Mouse (Mus musculus) midbrain, embryonic 15.5 days (tissue): ENCODE results near the gene Ptges3. TPM values are rescaled to one million over a fixed set of nuclear protein-coding genes. Genes with fewer than 3 reads are reported as not detected.
A peak's percentile ranks its signal among the peaks of the same experiment; 100 is the strongest.
"Not testable (repeated sequence)": the region's sequence is repeated elsewhere in the genome, so short reads cannot be mapped to it uniquely, and the experiment has no call there.

ENCODE experiments used
- ATAC-seq: fragments of 200-750 bp; cut with Nextera tagmentation; replicated peaks from 2 replicates; pipeline ENCODE4 v1.8.0; 2017; ENCODE audit warnings: moderate TSS enrichment
- H3K27ac ChIP-seq: fragments of 300-500 bp; sonication (generic); 2 replicates; pipeline ENCODE4 v1.5.1; 2015; ENCODE audit warnings: mild to moderate bottlenecking, inconsistent platforms
- H3K27me3 ChIP-seq: fragments of 300-500 bp; sonication (generic); replicated peaks from 2 replicates; pipeline ENCODE4 v1.6.1; 2015; ENCODE audit warnings: inconsistent platforms
- H3K36me3 ChIP-seq: fragments of 300-500 bp; sonication (generic); replicated peaks from 2 replicates; pipeline ENCODE4 v1.6.1; 2015; ENCODE audit warnings: inconsistent platforms
- H3K4me1 ChIP-seq: fragments of 300-500 bp; sonication (generic); 2 replicates; pipeline ENCODE4 v1.6.1; 2015; ENCODE audit warnings: inconsistent platforms
- H3K4me2 ChIP-seq: fragments of 300-500 bp; sonication (generic); 2 replicates; pipeline ENCODE4 v1.6.1; 2015; ENCODE audit warnings: inconsistent platforms, mild to moderate bottlenecking, moderate library complexity
- H3K4me3 ChIP-seq: fragments of 300-500 bp; sonication (generic); 2 replicates; pipeline ENCODE4 v1.5.1; 2015; ENCODE audit warnings: mild to moderate bottlenecking, inconsistent platforms
- H3K9ac ChIP-seq: fragments of 300-500 bp; sonication (generic); 2 replicates; pipeline ENCODE4 v1.6.1; 2015; ENCODE audit warnings: mild to moderate bottlenecking, inconsistent platforms
- H3K9me3 ChIP-seq: fragments of 300-500 bp; sonication (generic); 2 replicates; pipeline ENCODE4 v1.6.1; 2016; ENCODE audit warnings: inconsistent platforms
- WGBS: fragments of 180-500 bp; shearing (Covaris S2); methylation state at CpG from one replicate; pipeline ENCODE4 v1.1.7; 2015; ENCODE audit warnings: mixed read lengths; 5-methylcytosine and 5-hydroxymethylcytosine counted together
- polyA plus RNA-seq: library from polyadenylated mRNA; unstranded; fragments of >200 nt; fragmentation: Nextera tagmentation; extraction: Ambion mirVana; gene quantifications from 2 replicates; pipeline ENCODE4 v1.2.1, GENCODE M21; 2015

Gene Ptges3
- polyA plus RNA-seq, 1 experiment from 2014 or later = 372 TPM

GRCm38 (mm10) chr10:128041636-128042035 lies 17.1 kb upstream of the Ptges3 start:
- no peaks in the 10 kb centered on the region for H3K9me3 ChIP-seq
- no peaks in the 10 kb centered on the region for H3K27me3 ChIP-seq
- peaks cover 27% of the 10 kb centered on the region; the same call in 1 of the 2 replicates for H3K36me3 ChIP-seq
- H3K4me3 ChIP-seq = no peak overlapping the region
- no peak overlapping the region for H3K9ac ChIP-seq
- no peak overlapping the region for H3K4me2 ChIP-seq
- WGBS = 83% methylated on average over 4 of the region's 4 CpGs
- no peak for ATAC-seq
- H3K4me1 ChIP-seq = peaks cover 33% of the 10 kb centered on the region
- H3K27ac ChIP-seq = no peak overlapping the region

GRCm38 (mm10) chr10:128042466-128042865 lies 16.3 kb upstream of the Ptges3 start:
- Histone ChIP-seq H3K27me3 (no peaks in the 10 kb centered on the region), H3K27ac (no peak overlapping the region), H3K36me3 (peaks cover 30% of the 10 kb centered on the region), H3K4me1 (peaks cover 25% of the 10 kb centered on the region), H3K9ac (no peak overlapping the region), H3K4me3 (no peak overlapping the region), H3K9me3 (no peaks in the 10 kb centered on the region), H3K4me2 (no peak overlapping the region)
- WGBS = 88% methylated on average over 3 of the region's 3 CpGs
- ATAC-seq = no peak

GRCm38 (mm10) chr10:128043041-128043835 lies 15.5 kb upstream of the Ptges3 start:
- H3K9me3 ChIP-seq = no peaks in the 10 kb centered on the region
- no peak overlapping the region for H3K4me2 ChIP-seq
- no peak overlapping the region for H3K27ac ChIP-seq
- no peak overlapping the region for H3K9ac ChIP-seq
- no peak for ATAC-seq
- H3K36me3 ChIP-seq = peaks cover 38% of the 10 kb centered on the region
- WGBS = 63% methylated on average over 3 of the region's 3 CpGs
- H3K27me3 ChIP-seq = no peaks in the 10 kb centered on the region
- H3K4me1 ChIP-seq = peaks cover 18% of the 10 kb centered on the region
- H3K4me3 ChIP-seq = no peak overlapping the region

- H3K4me1 ChIP-seq = peaks cover 6% of the 10 kb centered on the region; the same call in 1 of the 2 replicates
- H3K9me3 ChIP-seq = no peaks in the 10 kb centered on the region
- ATAC-seq = no peak
- H3K4me3 ChIP-seq = no peak overlapping the region
- H3K36me3 ChIP-seq = peaks cover 48% of the 10 kb centered on the region
- H3K9ac ChIP-seq = no peak overlapping the region
- WGBS = 94% methylated on average over 8 of the region's 8 CpGs
- no peaks in the 10 kb centered on the region for H3K27me3 ChIP-seq
- no peak overlapping the region for H3K4me2 ChIP-seq
- H3K27ac ChIP-seq = no peak overlapping the region
Observed at GRCm38 (mm10) chr10:128048157-128048556, 10.6 kb upstream of the Ptges3 start.

GRCm38 (mm10) chr10:128049741-128050140 lies 9.0 kb upstream of the Ptges3 start:
- 0 out of 2 replicates have a peak, but pooled peaks cover 2% of the 10 kb centered on the region for H3K4me1 ChIP-seq
- no peaks in the 10 kb centered on the region for H3K27me3 ChIP-seq
- WGBS = 96% methylated on average over 2 of the region's 2 CpGs
- no peaks in the 10 kb centered on the region for H3K9me3 ChIP-seq
- H3K4me3 ChIP-seq = no peak overlapping the region
- H3K9ac ChIP-seq = no peak overlapping the region
- no peak overlapping the region for H3K27ac ChIP-seq
- H3K36me3 ChIP-seq = peaks cover 46% of the 10 kb centered on the region
- no peak for ATAC-seq
- no peak overlapping the region for H3K4me2 ChIP-seq

GRCm38 (mm10) chr10:128050355-128050754 lies 8.4 kb upstream of the Ptges3 start:
- no peak overlapping the region for H3K4me2 ChIP-seq
- WGBS = 96% methylated on average over 2 of the region's 2 CpGs
- H3K4me3 ChIP-seq = no peak overlapping the region
- no peak overlapping the region for H3K9ac ChIP-seq
- H3K27me3 ChIP-seq = no peaks in the 10 kb centered on the region
- no peak overlapping the region for H3K27ac ChIP-seq
- H3K36me3 ChIP-seq = peaks cover 46% of the 10 kb centered on the region
- no peaks in the 10 kb centered on the region for H3K4me1 ChIP-seq
- no peaks in the 10 kb centered on the region for H3K9me3 ChIP-seq
- no peak for ATAC-seq

GRCm38 (mm10) chr10:128051589-128051988 lies 7.2 kb upstream of the Ptges3 start:
- Histone ChIP-seq H3K9me3 (no peaks in the 10 kb centered on the region), H3K4me1 (no peaks in the 10 kb centered on the region), H3K27ac (no peak overlapping the region), H3K4me2 (no peak overlapping the region), H3K9ac (no peak overlapping the region), H3K4me3 (no peak overlapping the region), H3K36me3 (peaks cover 38% of the 10 kb centered on the region), H3K27me3 (no peaks in the 10 kb centered on the region)
- 94% methylated on average over 5 of the region's 5 CpGs for WGBS
- ATAC-seq = no peak

- not testable (repeated sequence) for ATAC-seq, H3K4me2 ChIP-seq, H3K4me3 ChIP-seq, H3K9me3 ChIP-seq, H3K4me1 ChIP-seq, H3K27ac ChIP-seq, H3K9ac ChIP-seq, H3K27me3 ChIP-seq
- peaks cover 34% of the 10 kb centered on the region for H3K36me3 ChIP-seq
- 95% methylated on average over 1 of the region's 2 CpGs for WGBS
Observed at GRCm38 (mm10) chr10:128052136-128052535, 6.6 kb upstream of the Ptges3 start.

DNA sequence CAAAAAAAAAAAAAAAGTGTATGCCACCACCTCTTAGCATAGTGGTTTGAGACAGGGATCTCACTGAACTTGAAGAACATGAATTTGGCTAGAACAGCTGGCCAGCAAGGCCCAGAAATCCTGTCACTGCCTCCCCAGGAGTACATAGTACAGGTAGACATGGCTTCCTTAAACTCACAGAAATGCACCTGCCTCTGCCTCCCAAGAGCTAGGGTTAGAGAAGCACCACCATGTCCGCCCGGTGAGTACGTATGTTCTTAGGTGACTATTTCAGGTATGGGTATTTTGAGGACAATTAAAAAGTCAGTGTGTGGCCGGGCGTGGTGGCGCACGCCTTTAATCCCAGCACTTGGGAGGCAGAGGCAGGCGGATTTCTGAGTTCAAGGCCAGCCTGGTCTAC lies 5.8 kb upstream of the Ptges3 start:
- Histone ChIP-seq H3K27me3 (no peaks in the 10 kb centered on the region), H3K27ac (no peak overlapping the region), H3K9me3 (no peaks in the 10 kb centered on the region), H3K36me3 (peaks cover 29% of the 10 kb centered on the region), H3K4me1 (peaks cover 6% of the 10 kb centered on the region), H3K4me2 (no peak overlapping the region), H3K4me3 (no peak overlapping the region), H3K9ac (no peak overlapping the region)
- WGBS = 93% methylated on average over 8 of the region's 8 CpGs
- ATAC-seq = no peak

DNA sequence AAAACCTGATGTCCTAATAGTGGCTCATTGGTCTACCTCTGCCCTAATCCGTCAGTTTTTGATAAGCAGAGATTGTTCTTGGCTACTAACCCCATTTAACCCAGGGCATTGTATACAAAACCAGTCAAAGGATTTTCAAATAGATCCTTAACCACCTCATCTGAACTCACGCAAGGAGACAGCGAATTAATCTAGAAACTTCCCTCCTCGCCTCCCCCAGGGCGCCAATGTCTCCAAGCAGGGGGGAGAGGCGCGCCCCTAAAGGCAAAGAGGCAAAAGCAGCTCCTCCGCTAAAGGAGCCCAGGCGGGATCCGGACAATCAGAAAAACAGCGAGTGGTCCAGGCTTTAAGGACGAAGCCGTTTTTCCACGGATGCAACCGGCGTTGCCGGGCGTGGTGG lies 570 bp upstream of the Ptges3 start:
- no peaks in the 10 kb centered on the region for H3K27me3 ChIP-seq
- H3K9me3 ChIP-seq = no peaks in the 10 kb centered on the region
- peak overlapping the region; percentile 92 for H3K9ac ChIP-seq
- H3K27ac ChIP-seq = peak overlapping the region; percentile 99
- peaks cover 27% of the 10 kb centered on the region for H3K4me1 ChIP-seq
- H3K4me2 ChIP-seq = peak overlapping the region; percentile 73
- no peaks in the 10 kb centered on the region for H3K36me3 ChIP-seq
- no peak; the same call in 1 of the 2 replicates for ATAC-seq
- H3K4me3 ChIP-seq = peak overlapping the region; percentile 65
- WGBS = 0% methylated on average over 18 of the region's 18 CpGs

DNA sequence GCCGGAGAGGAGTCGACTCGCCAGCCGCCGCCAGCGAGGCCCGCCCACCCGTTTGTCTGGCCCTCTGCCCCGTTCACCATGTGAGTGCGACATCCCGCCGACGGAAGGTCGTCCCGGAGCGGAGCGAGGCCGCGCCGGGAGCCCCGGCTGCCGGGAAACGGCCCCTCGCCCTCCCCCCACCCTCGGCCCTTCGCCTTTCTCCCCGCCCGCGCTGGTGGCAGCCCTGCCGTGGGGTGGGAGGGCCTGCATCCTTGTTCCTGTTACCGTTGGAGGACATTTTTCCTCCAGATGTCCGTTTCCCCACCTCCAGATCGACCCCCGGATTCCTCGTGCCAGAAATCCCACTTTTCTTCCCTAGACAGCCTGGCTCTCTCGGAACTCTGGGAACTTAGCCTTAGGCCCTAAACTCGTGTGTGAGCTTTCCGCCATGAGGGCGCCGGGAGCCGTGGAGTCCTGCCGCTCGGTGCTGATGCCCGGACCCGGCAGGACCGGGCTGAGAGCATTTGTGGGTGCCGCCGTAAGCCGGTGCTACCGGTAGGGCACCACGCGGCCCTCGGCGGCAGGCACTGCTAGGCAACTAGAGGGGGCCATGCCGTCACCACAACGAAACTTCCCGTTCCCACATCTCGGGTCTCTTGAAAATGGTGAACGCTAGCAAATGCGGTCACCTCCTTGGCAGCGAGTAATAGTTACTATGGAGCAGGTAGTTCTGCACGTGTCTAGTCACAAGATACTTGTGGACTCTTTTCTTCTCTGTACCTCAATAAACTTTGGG lies 640 bp downstream of the Ptges3 start:
- Histone ChIP-seq H3K9ac (peak overlapping the region; percentile 97), H3K27ac (peak overlapping the region; percentile 99), H3K4me1 (peaks cover 27% of the 10 kb centered on the region), H3K27me3 (no peaks in the 10 kb centered on the region), H3K36me3 (no peaks in the 10 kb centered on the region), H3K9me3 (no peaks in the 10 kb centered on the region), H3K4me2 (peak overlapping the region; percentile 73), H3K4me3 (peak overlapping the region; percentile 65)
- under 1% methylated on average over 55 of the region's 62 CpGs for WGBS
- peak; percentile 79 for ATAC-seq

DNA sequence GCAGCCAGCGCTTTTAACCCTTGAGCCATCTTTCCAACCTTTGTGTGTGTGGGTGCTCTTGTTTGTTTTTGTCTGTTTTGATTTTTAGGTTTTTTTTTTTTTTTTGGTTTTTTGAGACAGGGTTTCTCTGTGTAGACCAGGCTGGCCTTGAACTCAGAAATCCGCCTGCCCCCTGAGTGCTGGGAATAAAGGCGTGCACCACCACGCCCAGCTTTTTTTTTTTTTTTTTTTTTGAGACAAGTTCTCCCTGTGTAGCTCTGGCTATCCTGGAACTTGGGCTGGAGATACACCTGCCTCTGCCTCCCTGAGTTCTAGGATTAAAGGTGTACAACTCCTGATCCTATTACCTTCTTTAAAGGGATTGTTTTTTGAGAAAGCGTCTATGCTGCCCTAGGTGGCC lies 2.4 kb downstream of the Ptges3 start:
- ATAC-seq = no peak
- Histone ChIP-seq H3K9ac (no peak overlapping the region), H3K36me3 (no peaks in the 10 kb centered on the region), H3K4me2 (peak overlapping the region; percentile 73), H3K4me1 (peaks cover 27% of the 10 kb centered on the region), H3K27me3 (no peaks in the 10 kb centered on the region), H3K4me3 (peak overlapping the region; percentile 65; the same call in 1 of the 2 replicates), H3K27ac (no peak overlapping the region), H3K9me3 (no peaks in the 10 kb centered on the region)
- WGBS = 85% methylated on average over 5 of the region's 5 CpGs
